Mouse (Mus musculus) T-helper 17 cell (primary cell): ENCODE results near the gene Padi1.

Experiments
- in situ Hi-C, 2 experiments: fragments of 300-600 bp; cut with MboI, MseI; formaldehyde crosslinking; loops; 1 replicate in 1 of 2; 2 replicates in 1 of 2; pipeline ENCODE4 v1.15.1; 2025; ENCODE audit warnings: high pct_unique_total_duplicates in 2 of 2

Padi1 gene

DNA sequence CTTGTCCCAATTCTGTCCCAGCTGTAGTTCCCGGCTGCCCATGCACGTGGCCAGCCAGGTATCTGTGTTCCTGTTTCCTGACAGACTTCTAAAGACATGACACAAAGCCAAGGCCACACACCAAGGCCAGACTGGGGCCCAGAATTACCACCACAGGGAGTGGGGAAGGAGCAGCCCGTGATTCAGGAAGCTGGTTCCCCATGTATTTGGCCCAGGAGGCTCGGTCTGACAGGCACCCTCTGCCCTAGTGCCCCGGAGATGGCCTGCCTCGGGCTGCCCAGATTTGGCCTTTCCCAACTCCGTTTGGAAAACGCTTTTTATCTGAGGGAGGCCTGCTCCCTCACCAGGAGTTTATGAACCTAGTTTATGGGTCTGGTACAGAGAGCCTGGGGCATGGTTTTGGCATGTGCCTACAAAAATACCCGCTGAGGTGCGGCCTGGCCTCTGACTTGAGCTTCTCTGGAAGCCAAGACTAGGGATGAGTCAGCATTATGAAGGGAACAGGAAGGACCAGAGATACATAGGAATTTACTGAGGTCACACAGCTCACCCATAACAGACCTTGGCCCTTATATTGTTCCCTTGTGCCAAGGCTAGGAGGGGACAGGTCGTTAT, 16.6 kb upstream of the Padi1 start:
- in situ Hi-C loops = no loop called here

DNA sequence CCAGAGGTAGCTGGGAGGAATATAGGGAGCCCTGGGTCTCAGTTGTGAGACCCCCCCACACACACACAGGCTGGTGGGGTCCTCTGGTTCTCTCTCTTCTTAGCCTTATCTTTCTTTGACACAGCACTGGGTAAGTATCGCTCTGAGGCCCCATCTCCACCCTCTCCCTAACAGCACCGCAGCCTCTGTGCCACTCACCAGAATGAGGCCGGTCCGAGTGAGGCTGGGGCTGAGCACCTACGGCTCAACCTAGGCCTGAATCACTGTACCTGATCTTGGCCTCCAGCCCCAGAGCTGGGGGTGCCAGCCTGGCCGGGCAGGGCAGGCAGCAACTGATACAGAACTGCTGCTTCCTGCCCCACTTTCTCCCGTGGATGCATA, 15.2 kb upstream of the Padi1 start:
- in situ Hi-C loops = no loop called here

DNA sequence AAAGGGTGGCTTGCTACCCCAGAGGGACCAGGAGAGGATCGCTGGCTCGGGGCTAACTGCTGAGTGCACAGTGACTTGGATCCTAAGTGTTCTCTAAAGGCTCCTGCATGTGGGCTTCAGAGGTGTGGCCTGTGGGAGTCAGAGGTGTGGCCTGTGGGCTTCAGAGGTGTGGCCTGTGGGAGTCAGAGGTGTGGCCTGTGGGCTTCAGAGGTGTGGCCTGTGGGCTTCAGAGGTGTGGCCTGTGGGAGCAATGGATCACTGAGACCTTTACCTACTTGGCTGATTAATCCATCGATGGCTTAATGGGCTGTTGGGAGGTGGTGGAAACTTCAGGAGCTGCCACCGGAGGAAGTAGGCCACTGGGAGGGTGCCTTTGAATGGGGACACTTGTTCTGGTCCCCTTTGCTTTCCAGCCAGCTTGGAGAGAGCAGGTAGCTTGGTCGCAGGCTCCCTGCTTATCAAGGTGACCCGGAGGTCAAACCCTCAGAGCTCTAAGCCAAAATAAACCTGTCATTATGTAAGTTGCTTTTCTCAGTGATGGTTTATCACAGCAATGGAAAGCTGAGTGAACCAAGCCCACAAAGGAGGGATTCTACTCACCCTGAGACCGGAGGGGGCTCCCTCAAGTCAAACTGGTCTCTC, 14.7 kb upstream of the Padi1 start:
- in situ Hi-C loops = no loop called here

DNA sequence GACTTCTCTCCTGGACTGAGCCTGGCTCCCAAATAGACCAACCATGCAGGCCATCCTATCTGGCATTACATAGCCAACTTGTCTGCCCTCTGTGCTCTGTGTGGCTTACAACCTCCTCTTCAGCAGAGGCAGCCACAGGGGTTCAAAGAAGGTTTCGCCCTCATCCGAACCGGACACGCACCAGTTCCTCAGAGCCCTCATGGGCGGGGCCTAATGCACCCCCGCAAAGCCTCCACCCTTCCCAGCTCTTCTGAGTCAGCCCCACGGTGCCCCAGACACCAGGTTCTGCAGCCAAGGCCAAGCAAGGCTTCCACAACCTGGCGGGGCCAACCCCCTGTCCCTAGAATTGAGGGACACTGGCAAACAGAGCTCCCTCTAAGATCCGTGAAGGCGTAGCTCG, 13.7 kb upstream of the Padi1 start:
- in situ Hi-C loops = no loop called here

DNA sequence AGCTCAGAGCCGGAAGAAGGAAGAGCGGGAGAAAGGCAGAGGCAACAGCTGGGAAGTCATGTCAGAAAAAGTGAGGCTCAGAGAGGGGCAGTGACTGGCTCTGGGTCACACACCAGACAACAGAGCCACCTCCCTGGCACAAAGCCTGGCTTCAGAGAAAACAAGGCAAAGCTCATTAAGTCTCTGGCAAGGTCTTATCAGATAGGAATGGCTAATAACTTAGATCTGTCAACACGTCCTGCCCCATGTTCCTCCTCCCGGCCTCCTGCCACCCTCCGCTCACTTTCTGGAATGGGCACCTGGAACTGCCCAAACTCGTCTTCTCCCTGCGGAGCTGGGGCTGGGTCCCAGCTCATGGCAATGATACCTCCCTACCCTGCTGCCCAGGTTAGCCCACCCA, 12.2 kb upstream of the Padi1 start:
- in situ Hi-C loops = no loop called here

DNA sequence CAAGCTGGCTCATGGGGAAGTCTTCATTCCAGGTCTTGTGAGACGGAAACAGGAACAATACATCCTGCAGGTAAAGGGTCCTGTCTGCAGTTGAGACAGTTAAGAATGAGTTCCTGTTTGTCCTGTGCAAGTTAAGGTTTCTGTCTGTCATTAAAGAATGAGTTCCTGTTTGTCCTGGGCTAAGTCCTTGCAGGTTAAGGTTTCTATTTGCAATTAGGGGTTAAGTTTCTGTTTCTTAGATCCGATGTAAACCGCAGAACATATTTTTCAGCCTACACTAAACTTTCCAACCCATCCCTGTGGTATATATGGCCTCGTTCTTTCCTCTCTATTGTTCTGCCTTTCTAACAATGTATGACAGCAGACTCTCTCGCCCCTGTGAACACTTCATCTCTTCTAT, 11.5 kb upstream of the Padi1 start:
- in situ Hi-C loops = no loop called here

DNA sequence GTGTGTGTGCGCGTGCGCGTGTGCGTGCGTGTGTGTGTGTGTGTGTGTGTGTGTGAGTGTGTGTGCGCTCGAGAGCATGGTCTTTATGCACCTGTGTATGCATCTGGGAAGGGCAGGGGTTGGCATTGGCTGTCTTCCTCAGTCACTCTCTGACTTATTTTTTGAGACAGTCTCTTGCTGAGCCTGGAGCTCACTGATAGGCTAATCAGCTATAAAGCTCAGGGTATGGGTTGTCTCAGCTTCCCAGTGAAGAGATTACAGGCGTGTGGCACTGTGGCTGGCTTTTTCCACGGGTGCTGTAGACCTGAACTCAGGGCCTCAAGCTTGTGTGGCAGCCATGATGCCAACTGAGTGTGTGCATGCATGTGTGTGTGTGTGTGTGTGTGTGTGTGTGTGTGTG, 9.6 kb upstream of the Padi1 start:
- in situ Hi-C loops = no loop called here

DNA sequence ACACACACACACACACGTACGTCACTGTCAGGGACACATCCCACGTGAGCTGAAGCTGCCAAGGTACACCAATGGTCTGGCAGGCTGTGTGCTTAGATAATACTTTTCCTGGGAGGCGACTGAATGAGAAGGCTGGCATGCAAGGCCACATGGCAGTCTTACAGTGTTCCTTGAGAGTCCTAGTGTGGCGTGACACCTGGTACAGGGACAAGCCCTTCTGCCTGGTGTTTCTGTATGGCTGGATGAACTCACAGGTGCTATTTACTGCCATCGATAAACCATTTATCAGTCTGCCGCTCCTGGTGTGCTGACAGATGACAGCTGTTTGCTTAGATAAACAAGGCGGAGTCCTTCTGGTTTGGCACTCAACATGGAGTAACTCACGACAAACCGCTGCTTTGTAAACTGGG, 8.9 kb upstream of the Padi1 start:
- in situ Hi-C loops = no loop called here

DNA sequence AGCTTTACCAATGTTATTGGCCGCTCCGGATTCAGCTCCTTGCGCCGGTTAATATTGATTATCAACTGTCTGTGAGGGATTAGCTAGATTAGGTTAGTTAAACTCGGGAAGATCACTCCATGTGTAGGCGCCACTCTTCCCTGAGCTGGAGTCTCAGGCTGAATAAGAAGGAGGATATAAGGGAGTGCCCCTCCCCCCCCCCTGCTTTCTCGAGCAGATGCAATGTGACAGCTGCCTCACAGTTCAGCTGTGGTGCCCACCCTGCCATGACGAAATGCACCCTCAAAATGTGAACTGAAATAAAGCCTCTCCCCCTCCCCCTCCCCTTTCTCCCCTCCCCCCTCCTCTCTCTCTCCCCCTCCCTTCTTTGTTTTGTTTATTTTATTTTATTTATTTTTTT, 8.0 kb upstream of the Padi1 start:
- in situ Hi-C loops = no loop called here

DNA sequence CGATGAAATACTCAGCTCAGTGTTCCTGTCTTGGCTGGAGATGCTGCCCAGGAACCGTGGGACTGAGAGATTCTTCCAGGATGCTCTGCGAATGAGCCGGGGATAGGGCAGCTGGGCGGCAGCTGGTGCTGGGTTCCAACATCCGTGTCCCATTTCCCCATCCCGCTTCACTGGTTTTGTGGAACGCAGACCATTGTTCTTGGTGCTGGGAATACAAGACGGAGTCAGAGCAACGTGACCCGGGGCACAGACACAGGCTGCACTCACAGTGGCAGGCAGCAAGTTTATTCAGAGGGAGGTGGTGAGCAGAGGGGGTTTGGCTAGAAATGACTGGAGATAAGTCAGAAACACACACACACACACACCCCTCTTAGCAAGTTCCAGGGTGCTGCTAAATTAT, 3.7 kb upstream of the Padi1 start:
- in situ Hi-C loops = loop anchor here in 1 of 2 experiments (10.0 kb wide), 1 partner anchor 1335 kb away; no protein-coding TSS in a partner anchor

DNA sequence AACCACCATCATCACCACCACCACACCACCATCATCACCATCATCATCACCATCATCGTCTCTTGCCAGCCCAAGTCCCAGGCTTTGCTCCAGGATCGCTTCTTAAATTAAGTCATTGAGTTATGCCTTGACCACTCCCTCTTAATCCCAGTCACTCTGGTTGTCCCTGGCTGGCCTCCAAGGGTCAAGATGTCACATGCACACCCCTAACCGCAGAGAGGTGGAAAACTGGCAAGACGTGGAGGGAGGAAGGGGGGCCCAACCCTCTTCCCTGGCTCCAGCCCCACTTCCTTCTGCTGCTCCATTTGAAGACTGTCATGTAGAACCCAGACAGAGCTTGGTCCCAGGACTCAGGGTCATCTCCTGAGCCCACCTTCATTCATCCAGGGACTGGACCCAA, 587 bp downstream of the Padi1 start:
- in situ Hi-C loops = loop anchor here in 1 of 2 experiments (10.0 kb wide), 1 partner anchor 1330 kb away; no protein-coding TSS in a partner anchor

DNA sequence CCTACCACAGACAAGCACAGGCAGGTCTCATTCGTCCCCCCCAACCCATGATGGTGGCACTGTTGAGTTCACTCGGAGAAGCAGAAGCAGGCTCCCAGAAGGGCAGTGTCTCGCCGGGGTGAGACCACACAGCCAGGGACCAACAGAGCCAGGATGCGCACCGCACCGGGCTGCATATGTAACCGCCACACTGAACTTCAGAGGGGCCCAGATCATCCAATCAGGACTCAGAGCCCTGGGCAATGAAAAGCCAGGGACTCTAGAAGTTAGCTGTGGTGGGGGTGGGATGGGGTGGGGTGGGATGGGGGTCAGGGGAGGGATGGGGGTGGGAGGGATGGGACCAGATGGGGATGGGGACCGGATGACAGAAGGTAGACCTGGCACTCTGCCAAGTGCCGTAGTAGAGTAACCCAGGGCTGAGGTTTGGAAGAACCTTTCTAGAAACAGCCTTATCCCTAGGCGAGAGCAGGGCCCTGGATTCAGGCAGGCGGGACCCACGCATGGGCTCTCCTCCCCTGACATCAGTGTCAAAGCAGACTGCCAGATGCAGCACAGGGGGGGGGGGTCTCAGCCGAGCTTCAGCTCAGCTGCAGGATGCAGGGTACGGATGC, 1.8 kb downstream of the Padi1 start:
- in situ Hi-C loops = loop anchor here in 1 of 2 experiments (10.0 kb wide), 1 partner anchor 1329 kb away; no protein-coding TSS in a partner anchor

DNA sequence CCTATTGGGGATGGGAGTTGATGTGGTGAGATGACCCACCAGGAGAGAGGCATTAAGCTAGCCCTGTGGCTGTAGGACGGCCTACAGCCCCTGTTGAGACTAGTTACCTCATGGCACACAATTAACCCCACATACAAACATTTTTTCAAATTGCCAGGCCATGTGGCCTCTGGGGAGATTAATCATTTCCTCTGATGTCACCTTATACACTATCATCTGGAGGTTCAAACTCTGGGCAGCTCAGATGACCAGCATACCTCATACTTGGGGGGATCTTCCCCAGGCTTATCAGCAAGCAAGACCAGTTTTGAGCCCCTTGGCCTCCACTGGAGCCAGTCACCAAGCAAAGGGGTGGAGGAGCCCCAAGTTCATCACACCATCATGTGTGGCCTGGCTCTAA, 2.7 kb downstream of the Padi1 start:
- in situ Hi-C loops = loop anchor here in 1 of 2 experiments (10.0 kb wide), 1 partner anchor 1328 kb away; no protein-coding TSS in a partner anchor

DNA sequence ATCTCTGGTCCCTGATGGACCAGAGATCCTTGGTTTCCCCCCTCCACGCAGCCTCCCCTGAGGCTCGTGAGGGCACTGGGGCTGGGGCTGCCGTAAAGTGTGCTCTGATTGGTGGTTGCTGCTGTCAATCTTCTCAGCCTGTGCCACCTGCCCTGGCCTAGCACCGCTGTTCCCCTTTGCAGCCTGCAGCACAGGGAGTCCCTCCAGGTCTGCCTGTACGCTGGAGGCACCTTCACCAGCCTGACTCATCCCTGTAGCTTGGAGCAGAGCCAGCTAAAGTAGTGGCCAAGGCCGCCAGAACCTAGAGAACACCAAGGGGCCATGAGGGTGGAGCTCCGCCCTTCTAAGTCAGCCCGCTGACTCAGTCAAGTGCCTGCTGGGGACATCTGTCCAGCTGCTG, 7.7 kb downstream of the Padi1 start:
- in situ Hi-C loops = no loop called here

DNA sequence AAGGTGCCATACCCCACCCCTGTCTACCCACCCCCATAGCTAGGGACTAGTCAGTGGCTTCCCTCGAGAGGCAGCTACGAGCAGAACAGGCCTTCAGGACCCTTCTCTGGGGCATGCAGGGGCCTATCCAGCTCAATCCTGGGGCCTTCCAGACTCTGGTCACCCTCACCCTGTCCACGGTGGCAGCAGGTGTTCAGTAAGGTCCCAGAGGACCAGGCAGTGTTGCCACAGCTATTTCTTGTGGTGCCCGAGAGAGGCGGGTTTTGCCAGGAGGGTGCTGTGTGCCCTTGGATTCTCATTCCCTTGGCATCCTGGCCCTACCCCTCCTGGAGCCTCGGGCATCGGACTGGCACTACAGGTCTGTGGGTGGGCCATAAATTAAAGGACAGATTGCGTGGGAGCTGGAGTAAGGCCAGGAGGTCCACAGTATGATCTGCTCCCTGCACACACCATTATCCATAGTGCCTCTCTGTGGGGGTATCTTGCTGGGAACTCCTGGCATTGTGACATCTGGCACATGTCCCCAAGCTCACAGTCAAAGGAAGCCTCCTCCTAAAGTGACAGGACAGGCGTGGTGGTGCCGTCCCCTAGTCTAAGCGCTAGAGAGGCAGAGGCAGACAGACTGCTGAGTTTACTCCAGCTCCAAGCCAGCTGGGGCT, 9.2 kb downstream of the Padi1 start:
- in situ Hi-C loops = no loop called here

DNA sequence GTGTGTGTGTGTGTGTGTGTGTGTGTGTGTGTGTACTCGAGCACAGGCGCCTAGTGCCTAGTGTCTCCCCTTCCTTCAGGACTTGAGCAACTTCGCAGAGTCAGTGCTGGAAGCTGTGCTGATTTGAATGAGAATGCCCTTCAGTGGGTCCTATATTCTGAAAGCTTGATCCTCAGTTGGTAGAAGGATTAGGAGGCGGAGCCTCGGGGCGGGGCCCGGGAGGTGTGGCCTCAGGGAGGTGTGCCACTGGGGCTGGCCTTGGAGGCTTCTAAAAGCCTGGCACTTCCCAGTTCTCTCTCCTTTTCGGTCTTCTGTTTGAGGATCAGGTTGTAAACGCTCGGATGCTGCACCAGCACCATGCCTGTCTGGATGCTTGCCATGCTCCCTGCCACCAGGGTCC, 9.9 kb downstream of the Padi1 start:
- in situ Hi-C loops = no loop called here

DNA sequence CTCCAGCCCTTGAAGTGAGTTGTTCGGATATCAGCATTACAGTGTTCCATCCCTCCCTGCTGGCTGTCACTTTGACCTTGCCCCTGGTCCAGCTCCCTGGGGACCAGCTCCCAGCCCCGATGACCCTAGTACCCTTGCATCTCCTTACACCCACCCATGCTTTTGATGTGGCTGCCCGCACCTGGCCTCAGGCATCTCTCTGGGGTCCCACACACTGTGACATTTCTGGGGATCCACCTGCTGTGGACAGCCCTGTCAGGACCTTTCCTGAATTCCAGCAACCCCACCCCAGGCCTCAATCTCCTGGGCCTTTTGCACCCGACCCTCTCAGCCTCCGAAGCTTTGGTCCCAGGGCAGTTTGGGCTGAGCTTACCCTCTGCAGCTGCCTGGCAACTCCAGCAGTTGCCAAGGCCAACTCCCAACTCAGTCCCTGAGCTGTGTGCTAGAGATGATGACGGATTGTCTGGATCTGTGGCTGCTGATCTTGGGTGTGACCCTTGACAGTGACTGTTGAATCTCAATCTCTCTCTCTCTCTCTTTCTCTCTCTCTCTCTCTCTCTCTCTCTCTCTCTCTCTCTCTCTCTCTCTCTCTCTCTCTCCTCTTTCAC, 11.1 kb downstream of the Padi1 start:
- in situ Hi-C loops = no loop called here

DNA sequence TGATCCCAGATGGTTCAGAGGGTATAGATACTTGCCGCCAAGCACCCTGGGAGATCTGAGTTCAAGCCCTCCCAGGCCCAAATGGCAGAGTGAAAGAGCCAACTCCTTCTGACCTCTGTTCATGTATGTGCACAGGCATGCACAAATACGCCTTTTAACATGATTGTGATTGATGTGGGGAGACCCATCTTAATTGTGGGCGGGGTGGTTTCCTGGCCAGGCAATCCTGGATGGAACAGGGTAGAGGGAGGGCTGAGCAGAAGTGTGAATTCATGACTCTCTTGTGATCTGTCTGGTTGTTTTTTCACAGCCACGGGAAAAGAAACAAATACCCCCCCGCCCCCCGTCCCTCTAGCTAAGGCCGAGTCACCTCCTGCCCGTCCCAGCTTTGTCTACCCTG, 12.8 kb downstream of the Padi1 start:
- in situ Hi-C loops = no loop called here

DNA sequence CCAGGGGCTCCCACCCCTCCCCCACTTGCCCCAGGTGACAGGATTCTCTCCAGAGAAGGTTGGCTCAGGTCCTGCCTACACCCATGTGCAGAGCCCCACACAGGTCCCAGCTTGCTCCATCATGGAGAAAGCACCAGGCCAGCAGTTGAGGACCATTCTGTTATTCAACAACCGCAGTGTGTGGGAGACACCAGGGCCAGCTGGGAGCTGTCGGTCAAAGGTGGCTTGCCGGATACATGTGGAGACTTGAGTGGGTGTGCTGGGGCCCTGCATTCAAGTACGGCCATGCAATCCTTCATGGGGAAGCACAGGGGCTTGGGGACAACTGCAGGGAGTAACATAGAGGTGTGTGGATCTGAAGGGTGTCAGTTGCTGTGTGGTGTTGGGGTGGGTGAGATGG, 13.8 kb downstream of the Padi1 start:
- in situ Hi-C loops = no loop called here

DNA sequence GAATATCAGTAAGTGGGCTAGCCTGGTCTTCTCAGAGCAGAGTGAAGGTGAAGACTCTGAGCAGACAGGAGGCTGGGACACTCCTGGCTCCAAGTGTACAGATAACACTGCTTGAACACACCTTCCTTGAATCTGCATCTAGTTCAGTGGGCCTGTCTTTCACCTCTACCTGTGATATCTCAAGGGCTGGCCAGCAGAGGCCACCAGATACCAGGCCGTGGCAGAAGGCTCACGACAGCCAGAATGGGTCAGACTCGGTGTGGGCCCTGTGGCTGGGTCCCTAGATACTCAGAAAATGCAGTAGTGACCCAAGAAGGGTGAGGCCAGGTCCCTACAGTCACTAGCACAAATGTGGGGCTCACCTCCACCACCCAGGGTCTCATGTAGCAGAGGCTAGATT, 18.3 kb downstream of the Padi1 start:
- in situ Hi-C loops = no loop called here

DNA sequence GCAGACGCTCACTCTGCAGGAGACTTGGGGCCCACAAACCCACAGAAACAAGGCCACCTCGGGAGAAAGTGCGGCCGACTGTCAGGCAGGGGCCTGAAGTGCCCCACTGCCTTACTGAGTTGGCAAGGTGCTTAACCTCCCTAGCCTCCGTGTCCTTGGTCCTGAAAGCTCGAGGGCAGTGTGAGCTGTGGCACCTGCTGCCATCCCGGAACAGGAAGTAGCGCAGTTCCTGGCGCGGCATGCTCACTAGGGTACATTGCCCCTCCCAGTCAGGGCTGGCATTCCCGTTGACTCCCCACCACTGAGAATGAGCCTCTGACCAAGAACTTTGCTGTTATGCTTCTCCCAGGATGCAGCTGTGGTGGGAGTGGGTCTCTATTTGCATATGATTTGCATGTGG, 19.6 kb downstream of the Padi1 start:
- in situ Hi-C loops = no loop called here

DNA sequence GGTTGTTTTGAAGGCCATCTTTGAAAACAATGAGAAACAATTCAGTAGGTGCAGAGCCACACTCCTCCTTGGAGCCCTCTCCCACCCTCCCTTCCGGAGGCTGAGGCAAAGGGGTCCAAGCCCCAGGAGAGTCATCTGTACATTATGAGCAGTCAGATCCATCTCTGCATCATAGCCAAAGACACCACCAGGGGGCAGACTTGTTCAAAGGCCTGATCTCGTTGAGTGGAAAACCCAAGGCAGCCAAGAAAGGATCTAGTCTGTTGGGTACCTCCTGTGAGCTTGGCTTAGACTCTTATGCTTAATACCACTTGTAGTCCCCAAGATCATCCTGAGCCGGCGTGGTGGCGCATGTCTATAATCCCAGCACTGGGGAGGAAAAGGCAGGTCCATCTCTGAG, 23.6 kb downstream of the Padi1 start:
- in situ Hi-C loops = loop anchor here (5.0 kb wide), 1 partner anchor 135 kb away; no protein-coding TSS in a partner anchor
